Mouse (Mus musculus): ENCODE measurements around the gene Stac3.

DNA sequence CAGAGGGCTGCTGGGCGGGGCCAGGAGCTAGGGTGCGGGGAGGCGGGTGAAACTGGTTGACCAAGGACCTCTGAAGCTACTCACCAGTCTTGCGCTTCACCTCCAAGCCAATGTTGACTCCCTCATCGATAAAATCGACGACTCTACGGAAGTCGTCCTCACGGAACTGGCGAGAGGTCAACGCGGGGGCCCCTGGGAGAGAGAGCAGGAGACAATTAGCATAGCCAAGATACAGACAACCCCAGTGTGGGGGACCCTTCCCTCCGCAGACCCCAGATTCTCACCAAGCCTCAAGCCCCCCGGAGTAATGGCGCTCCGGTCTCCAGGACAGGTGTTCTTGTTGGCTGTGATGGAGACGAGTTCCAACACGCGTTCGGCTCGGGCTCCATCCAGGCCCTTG lies 16.5 kb downstream of the Stac3 start:
- TF ChIP-seq EP300 (IDR thresholded peaks at IDR 0.05; ENCODE audit: low read depth) (no peak), CTCF (IDR thresholded peaks at IDR 0.05; ENCODE audit: low read depth) (no peak)
